Mouse (Mus musculus): ENCODE results near the gene Mier1.
"Not testable (repeated sequence)": the region's sequence is repeated elsewhere in the genome, so short reads cannot be mapped to it uniquely, and the experiment has no call there.

The Mier1 gene

DNA sequence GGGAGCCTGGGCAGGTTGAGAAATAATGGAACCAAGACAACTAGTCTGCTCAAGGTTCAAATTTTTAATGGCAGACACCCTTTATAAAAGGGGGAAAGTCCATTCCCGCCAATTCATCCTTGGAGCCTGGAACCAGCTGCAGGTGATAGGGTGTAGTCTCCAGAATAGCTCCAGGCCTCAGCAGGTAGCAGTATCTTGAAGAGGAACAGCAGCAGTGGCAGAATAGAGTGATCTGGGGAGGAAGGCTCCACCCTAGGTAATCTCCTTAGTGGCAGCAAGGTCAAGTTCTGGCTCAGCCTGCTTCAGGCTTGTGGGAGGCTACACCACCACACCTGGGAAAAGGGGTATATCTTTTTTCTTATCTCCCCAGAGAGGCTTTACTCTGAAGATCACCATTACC lies 52.0 kb downstream of the Mier1 start:
- not testable (repeated sequence) for DNase-seq (ENCODE audit: low read depth)

- no peak for DNase-seq (ENCODE audit: low read depth)
These were observed 57.1 kb downstream of the Mier1 start for GRCm38 (mm10) chr4:103171256-103171655.

DNA sequence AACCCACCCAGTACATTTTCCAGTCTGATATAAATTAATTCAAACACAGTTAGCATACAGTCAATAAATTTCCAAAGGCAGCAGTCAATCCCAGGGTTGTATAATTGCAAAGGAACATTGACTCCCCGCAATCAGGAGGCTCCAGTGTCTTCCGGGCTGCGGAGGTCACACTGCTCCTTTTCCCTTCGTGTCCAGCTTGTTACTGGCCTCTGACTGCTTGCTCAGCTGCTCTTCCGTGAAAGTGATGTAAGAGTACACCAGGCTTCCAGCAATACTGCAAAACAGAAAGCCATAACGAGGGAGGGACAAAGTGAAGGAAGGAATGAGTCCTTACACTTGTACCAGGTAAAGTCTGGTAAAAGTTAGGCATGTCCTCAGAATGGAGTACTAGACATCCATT lies 59.3 kb downstream of the Mier1 start:
- DNase-seq (ENCODE audit: low read depth), result no peak

DNA sequence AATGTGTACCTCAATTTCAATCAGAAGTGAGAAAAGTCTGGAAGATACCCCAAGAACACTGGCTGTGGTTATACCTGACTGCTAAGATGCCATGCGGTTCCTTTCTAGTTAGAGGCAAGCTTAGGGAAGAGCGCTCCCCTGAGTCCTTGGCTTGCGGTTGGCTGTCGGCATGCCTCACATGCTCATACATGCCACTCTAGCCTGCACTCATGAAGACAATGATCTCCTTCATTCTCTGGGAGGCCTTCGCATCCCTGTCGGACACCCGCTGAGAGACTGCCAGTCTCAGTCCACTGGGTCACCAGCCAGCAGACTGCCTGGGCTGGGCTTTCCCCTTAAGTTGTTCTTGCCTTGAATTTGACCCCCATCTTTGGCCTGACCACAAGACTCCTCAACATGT lies 59.8 kb downstream of the Mier1 start:
- no peak for DNase-seq (ENCODE audit: low read depth)

GRCm38 (mm10) chr4:103177681-103178080 lies 63.5 kb downstream of the Mier1 start:
- no peak for DNase-seq (ENCODE audit: low read depth)

DNA sequence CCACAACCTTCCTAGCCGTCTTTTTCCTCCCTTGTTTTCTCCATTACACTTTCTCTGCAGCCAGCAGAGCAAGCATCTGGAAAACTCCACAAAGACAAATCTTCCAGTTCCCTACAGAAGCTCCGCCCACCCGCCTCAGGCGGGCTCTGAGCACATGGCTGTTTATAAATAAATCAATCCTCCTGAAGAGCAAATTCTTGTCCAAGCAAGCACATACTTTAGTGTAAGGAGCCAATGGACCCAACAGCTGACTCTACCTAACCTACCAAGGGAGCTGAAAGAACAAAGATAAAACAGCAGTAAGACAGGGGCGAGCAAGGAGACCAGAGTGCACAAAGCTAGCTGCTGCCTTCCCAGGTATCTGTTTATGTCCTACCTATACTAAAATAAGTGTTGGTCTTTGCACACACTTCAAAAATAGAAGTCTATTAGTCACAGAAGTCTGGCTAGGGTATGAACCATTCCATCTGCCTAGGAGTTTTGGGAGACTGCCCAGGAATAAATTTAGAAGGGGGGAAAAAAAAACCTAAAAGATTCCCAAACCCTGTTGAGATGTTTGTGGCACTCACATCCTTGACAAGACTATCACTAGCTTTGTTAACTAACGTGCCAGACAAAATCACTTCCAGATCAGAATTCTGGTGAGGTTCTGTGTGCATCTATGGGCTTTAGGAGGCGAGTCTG lies 64.6 kb downstream of the Mier1 start:
- DNase-seq (ENCODE audit: low read depth), result no peak

GRCm38 (mm10) chr4:103179581-103179980 lies 65.4 kb downstream of the Mier1 start:
- DNase-seq (ENCODE audit: low read depth), result no peak

GRCm38 (mm10) chr4:103180300-103180888 lies 66.2 kb downstream of the Mier1 start:
- DNase-seq (ENCODE audit: low read depth), result no peak

GRCm38 (mm10) chr4:103188786-103189640 lies 74.8 kb downstream of the Mier1 start:
- no peak for DNase-seq (ENCODE audit: low read depth)

DNA sequence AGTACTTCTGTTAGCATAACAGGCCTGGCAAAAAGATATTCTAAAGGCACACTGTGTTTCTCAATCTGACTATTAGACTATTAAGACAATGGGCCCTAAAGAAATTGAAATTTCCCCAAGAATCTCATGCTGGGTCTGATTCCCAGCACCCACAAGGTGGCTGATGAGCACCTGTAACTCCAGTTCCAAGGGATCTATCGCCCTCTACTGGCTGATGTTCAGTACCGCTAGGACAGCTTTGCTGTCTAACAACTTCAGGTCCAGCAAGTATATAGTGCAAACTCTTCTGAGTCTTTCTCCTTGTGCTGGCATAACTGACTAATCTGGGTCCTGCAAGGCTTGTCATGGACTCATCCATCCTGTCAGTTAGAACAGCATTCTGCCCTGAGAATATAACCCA lies 78.2 kb downstream of the Mier1 start:
- DNase-seq (ENCODE audit: low read depth), result peak; percentile 20

DNA sequence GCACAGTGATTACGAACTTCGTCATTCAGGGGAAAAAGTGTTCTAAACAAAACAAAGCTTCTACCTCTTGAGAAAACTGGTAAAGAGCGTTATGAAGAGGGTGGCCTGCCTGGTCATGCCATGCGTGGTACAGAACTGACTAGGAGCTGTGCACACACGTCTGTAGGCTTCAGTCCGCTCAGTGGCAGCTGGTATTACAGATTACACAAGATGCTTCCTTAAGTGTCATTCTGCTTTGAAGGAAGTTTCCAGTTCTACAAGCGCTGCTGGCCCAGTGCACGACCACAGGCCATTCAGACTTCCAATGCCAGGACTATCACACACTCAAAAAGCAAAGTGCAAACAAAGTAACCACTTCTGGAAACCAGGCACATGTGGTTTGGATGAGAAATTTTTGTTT lies 83.2 kb downstream of the Mier1 start:
- DNase-seq (ENCODE audit: low read depth), result peak; percentile 22

GRCm38 (mm10) chr4:103199086-103199485 lies 84.9 kb downstream of the Mier1 start:
- no peak for DNase-seq (ENCODE audit: low read depth)

DNA sequence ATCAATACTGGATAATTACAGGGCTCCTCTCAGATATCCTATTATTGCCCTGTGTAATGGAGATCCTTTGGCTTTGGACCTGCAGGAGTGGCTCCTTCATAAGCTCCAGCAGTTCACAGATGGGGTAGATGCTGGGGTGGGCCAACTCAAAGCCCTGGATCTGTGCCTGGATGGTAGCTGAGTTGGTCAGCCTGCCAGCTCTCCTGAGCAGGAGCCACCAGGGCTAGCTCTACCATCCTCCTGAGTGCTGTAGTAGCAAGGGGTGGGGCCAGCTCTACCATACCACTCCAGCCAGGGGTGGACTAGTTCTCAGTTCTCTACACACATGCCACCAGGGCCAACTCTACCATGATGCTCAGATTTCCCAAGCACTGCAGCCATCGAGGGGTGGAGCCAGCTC lies 85.9 kb downstream of the Mier1 start:
- no peak for DNase-seq (ENCODE audit: low read depth)

GRCm38 (mm10) chr4:103203646-103204045 lies 89.5 kb downstream of the Mier1 start:
- no peak for DNase-seq (ENCODE audit: low read depth)

DNA sequence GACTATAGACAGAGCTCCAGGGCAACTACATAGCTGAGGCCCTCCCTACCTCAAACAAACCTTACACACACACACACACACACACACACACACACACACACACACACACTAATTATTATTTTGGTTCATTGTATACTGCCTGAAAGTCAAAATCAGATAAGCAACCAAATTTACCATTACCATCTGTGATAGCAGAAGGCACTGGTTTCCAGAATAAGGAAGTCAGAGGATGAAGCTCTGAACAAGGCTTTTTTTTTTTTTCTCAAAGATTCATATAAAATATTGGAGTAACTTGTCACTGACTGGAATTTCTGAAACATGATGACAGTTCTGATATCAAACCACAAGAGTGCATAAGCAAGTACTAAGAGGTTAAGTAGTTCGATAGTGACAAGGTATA lies 94.4 kb downstream of the Mier1 start:
- DNase-seq (ENCODE audit: low read depth), result peak; percentile 56

DNA sequence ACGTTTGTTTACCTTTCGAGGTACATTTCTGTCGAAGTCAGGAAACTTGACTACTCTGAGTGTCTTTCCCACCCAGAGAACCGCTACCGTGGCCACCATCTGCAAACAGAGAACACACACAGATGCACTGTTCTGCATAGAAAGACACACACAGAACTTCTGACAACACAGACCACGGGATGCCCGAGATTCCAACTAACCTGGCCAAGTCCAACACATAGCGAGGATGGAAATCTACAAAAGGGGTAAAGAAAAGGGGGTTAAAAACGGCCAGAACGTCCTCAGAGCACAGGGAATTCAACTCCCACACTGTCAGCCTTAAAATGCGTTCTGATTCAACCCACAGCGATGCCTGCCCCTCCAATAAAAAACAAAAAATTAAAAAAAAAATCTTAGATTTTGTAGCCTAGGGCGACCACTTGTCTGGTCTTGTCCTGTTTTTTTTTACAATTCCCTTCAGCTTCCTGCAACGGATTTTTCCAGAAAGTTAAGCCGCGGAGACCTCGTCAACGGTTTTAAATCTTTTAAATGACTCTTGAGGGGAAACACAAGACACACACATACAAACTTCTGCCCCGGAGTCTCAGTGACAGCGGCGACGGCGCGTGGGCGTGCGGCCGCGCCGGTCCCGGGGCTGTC lies 99.8 kb downstream of the Mier1 start:
- peak; percentile 21 for DNase-seq (ENCODE audit: low read depth)

DNA sequence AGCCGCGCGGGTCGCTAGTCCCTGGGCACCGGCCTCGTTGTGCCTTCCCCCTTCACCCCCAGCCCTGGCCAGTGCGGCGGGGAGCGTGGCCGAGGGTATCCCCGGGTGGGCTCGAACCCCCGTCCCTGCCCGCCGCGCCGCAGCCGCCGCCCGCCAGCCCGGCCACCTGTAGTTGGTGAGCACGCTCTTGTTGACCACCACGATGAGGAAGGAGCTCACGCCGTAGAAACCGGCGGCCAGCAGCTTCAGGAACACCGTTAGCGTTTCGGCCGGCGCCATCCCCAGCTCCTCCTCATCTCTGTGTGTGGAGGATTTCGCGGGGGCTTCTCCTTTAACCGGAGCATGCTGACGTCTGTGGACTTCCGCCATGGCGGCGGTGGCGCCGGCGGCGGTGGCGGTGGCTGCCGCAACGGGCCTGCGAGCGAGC lies 100.3 kb downstream of the Mier1 start:
- DNase-seq (ENCODE audit: low read depth), result peak; percentile 57

Data from 416B (cell line).